Mouse (Mus musculus): ENCODE results near the gene Ablim1.

DNA sequence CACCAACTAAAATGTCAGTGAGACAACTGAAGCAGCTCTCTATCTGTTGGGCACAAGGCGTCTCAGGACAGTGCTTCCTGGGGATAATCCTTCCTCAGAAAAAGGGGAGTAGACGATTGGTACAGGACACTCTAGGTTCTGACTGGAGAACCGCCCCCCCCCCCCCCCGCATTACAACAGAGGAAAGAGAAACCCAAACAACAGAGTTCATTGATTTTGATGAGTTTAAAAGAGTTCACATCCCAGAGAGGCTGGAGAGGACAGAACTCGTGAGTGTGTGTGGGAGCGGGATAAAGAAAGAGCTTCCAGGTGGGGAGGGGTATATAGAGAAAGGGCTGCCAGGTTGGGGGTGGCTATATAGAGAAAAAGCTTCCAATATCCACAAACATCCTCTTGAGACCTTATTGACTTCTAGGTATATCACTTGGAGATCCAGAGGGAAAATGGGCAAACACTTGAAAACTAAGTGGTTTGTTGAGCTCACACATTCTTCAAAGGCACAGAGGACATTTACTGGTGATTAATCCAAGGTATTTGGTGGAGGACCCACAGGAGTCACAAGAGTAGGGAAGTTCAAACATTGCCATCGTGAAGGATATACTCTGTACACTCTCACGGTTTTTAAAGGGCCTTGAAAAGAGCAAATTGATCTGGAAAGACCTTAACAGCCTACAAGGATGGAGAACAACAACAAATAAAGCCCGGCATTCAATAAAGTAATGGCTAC, 6.1 kb upstream of the Ablim1 start:
- no peak for TF ChIP-seq CTCF (IDR thresholded peaks at IDR 0.05; ENCODE audit: low read depth, low read length)
- no peak for TF ChIP-seq POLR2A (IDR thresholded peaks at IDR 0.05; ENCODE audit: extremely low read depth, insufficient read depth, low read length)

Measured in liver, adult 2 months (tissue).